Mouse (Mus musculus) myocyte (in vitro differentiated cells): Measurements from ENCODE around the gene Ampd2.

Experiments used
- CEBPB ChIP-seq: IDR thresholded peaks from 2 replicates; pipeline ENCODE4 v1.6.1; 2011; ENCODE audit warnings: mild to moderate bottlenecking, moderate library complexity; ENCODE audit not compliant: poor library complexity, insufficient read depth, severe bottlenecking
- E2F4 ChIP-seq: IDR thresholded peaks from one replicate; pipeline ENCODE4 v1.6.1; 2011; ENCODE audit warnings: mild to moderate bottlenecking, control low read depth, moderate library complexity; ENCODE audit not compliant: insufficient read depth
- MAX ChIP-seq: IDR thresholded peaks from one replicate; pipeline ENCODE4 v1.6.1; 2011; ENCODE audit warnings: low read depth, mild to moderate bottlenecking, control low read depth
- MYOG ChIP-seq, 3 experiments: IDR thresholded peaks; one replicate each; pipeline ENCODE4 v1.6.1; 2011; ENCODE audit warnings: control low read depth in 2 of 3, low read depth in 2 of 3, mild to moderate bottlenecking in 2 of 3; ENCODE audit not compliant: insufficient read length in 2 of 3, control insufficient read depth in 1 of 3, insufficient read depth in 1 of 3
- POLR2A ChIP-seq: IDR thresholded peaks from one replicate; pipeline ENCODE4 v1.6.1; 2011; ENCODE audit warnings: low read depth, mild to moderate bottlenecking, control low read depth, moderate library complexity; ENCODE audit not compliant: insufficient read length
- POLR2AphosphoS2 ChIP-seq: IDR thresholded peaks from one replicate; pipeline ENCODE4 v1.6.1; 2011; ENCODE audit warnings: low read depth, control low read depth; ENCODE audit not compliant: insufficient read length
- REST ChIP-seq: IDR thresholded peaks from one replicate; pipeline ENCODE4 v1.6.1; 2011; ENCODE audit warnings: mild to moderate bottlenecking, control low read depth, moderate library complexity; ENCODE audit not compliant: insufficient read depth, insufficient read length
- SRF ChIP-seq: IDR thresholded peaks from one replicate; pipeline ENCODE4 v1.6.1; 2011; ENCODE audit warnings: low read depth; ENCODE audit not compliant: control insufficient read depth, insufficient read length
- TCF12 ChIP-seq: IDR thresholded peaks from one replicate; pipeline ENCODE4 v1.6.1; 2011; ENCODE audit warnings: mild to moderate bottlenecking, control low read depth; ENCODE audit not compliant: poor library complexity, insufficient read depth, severe bottlenecking
- TCF3 ChIP-seq: IDR thresholded peaks from one replicate; pipeline ENCODE4 v1.6.1; 2011; ENCODE audit warnings: low read depth, control low read depth; ENCODE audit not compliant: insufficient read length
- USF1 ChIP-seq: IDR thresholded peaks from one replicate; pipeline ENCODE4 v1.6.1; 2011; ENCODE audit warnings: low read depth, mild to moderate bottlenecking, control low read depth, moderate library complexity

DNA sequence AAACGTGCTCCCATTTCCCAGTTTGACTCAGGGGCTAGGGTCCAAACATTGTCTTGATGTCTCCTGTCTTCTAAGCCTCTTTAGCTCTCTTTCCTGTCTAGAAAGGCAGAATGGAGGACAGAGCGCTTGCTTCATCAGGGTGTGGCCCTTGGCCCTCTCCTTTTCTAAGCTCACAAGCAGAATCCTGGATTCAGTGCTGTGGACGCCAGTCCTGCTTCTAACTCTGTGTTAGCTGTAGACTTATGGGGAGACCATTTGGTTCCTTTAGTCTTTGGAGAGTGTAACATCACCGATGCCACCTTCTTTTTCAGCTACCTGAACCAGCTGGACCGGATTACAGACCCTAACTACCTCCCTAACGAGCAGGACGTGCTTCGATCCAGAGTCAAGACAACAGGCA, 11.2 kb upstream of the Ampd2 start:
- TF ChIP-seq MAX: no peak
- no peak for TF ChIP-seq POLR2A
- no peak for TF ChIP-seq CEBPB
- no peak for TF ChIP-seq USF1
- no peak for TF ChIP-seq E2F4
- TF ChIP-seq POLR2AphosphoS2: no peak
- no peak for TF ChIP-seq SRF
- TF ChIP-seq REST: no peak
- TF ChIP-seq TCF12: no peak
- no peak for TF ChIP-seq TCF3
- TF ChIP-seq MYOG (IDR thresholded peaks at IDR 0.05; ENCODE audit: control insufficient read depth in 1 of 3, insufficient read depth in 1 of 3, insufficient read length in 2 of 3, low read depth in 2 of 3): no peak
